Mouse (Mus musculus) ES-E14 (cell line): ENCODE data around the gene Gpr26.

Experiments used
- CHD2 ChIP-seq: IDR thresholded peaks from 2 replicates; pipeline ENCODE4 v1.6.1; 2014; ENCODE audit warnings: mild to moderate bottlenecking, low read depth, low read length, inconsistent platforms
- HCFC1 ChIP-seq: IDR thresholded peaks from 2 replicates; pipeline ENCODE4 v1.6.1; 2012; ENCODE audit warnings: low read length, inconsistent platforms, borderline replicate concordance; ENCODE audit not compliant: insufficient read depth
- MAFK ChIP-seq: IDR thresholded peaks from 2 replicates; pipeline ENCODE4 v1.6.1; 2014; ENCODE audit warnings: mild to moderate bottlenecking, low read depth, low read length, inconsistent platforms; ENCODE audit not compliant: insufficient read depth
- ZNF384 ChIP-seq: IDR thresholded peaks from 2 replicates; pipeline ENCODE4 v1.6.1; 2012; ENCODE audit warnings: low read depth, low read length, inconsistent platforms

GRCm38 (mm10) chr7:131978609-131979008, 12.3 kb downstream of the Gpr26 start:
- TF ChIP-seq MAFK (no peak), ZNF384 (no peak), HCFC1 (no peak), CHD2 (no peak)
